Mouse (Mus musculus) layer of hippocampus, postnatal 10 days (tissue): ENCODE measurements at regions not wholly inside any gene's neighbourhood (a gene's known extent, or its start where the extent isn't known, plus 50 kb on each side); places are given as distances from the start of the nearest gene placed in this dataset.
A peak's percentile ranks its signal among the peaks of the same experiment; 100 is the strongest.

Source experiments
- DNase-seq, 2 experiments: peaks; one replicate each; pipeline ENCODE4 v3.0.0; 2021; ENCODE audit warnings: low spot score in 2 of 2

GRCm38 (mm10) chr10:126815730-126816129 is 85.4 kb downstream of the Atp23 start:
- DNase-seq, result peak; percentile 49 to 58

- DNase-seq, result no peak
Observed at GRCm38 (mm10) chr10:126814968-126815367, 86.2 kb downstream of the Atp23 start.

- DNase-seq, result no peak
Observed at GRCm38 (mm10) chr10:126813051-126813593, 88.0 kb downstream of the Atp23 start.

- DNase-seq, result no peak
Observed at GRCm38 (mm10) chr10:126812243-126812755, 88.9 kb downstream of the Atp23 start.

- peak; percentile 47 to 58 for DNase-seq
Observed at GRCm38 (mm10) chr10:126810346-126811095, 90.6 kb downstream of the Atp23 start.

- peak; percentile 68 to 74 for DNase-seq
Observed at GRCm38 (mm10) chr10:126809587-126809986, 91.6 kb downstream of the Atp23 start.

DNA sequence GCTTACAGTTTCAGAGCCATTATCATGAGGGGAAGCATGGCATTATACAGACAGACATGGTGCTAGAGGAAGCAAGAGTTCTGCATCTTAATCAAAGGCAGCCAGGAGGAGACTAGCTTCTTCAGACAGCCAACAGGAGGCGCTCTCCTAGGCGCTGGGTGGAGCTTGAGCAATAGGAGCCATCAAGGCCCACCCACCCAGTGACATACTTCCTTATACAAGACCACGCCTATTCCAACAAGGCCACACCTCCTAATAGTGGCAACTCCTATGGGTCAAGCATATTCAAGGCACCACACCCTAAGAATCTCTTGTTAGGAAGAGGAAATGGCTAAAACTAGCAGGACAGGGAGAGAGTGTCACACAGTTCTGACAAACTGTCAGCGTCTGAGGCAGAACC is 94.3 kb downstream of the Atp23 start:
- no peak for DNase-seq

DNA sequence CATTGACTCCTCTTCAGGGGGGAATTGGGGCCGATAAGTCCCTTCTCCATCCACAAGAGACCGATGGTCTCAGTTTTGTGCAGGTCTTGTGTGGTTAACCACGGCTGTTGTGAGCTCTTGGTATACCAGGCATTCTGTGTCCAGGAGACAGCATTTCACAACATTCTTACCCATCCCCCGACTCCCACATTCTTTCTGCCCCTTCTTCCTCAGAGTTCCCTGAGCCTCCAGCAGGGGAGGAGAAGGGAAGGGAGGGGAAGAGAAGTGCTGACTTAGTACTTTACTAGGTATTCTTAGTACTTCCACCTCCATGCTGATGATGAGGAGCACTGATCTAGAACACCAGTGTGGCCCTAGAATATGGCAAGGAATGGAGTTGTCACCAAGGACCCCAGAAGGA is 98.4 kb downstream of the Atp23 start:
- DNase-seq, result no peak

- no peak for DNase-seq
Observed at GRCm38 (mm10) chr10:126799393-126799792, 101.8 kb downstream of the Atp23 start.

GRCm38 (mm10) chr10:126793136-126793535 is 108.0 kb downstream of the Atp23 start:
- DNase-seq, result no peak

GRCm38 (mm10) chr10:126792371-126792835 is 108.8 kb downstream of the Atp23 start:
- no peak for DNase-seq

DNA sequence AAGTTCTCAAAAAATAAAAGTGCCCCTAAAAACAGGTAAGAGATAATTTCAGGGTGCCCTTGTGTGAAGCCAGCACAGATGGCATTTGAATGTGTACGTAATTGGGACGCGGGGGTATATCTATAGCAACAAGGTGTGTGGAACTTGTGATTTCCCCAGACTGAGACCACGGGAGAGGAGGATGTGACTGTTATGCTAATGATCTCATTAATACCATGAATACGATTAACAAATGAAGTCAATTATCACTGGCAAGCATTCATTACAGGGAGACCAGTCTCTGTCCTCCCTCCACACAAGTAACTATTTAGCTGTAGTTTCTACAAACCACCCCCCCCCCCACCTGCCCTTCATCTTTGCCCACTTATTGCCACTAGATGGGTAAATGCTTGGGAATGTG is 112.9 kb downstream of the Atp23 start:
- DNase-seq, result no peak

GRCm38 (mm10) chr10:126783161-126783560 is 118.0 kb downstream of the Atp23 start:
- no peak for DNase-seq

DNA sequence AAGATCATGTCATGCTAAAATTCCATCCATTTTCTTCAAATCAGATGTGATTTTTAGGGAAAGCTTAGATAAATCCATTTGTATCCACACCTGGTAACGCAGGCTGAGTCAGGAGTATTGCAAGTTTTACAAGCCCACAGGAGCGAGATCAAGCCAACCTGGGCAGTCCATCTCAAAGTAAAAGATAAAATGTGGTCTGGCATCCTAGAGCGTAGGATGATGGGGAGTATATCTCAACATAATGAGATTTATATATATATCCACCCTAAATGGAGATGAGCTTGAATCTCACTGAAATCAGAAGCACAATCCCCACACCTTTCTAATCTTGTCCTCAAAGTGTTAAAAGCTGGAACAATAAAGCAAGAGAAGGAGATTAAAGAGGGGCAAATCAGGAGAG is 124.6 kb downstream of the Atp23 start:
- no peak for DNase-seq

GRCm38 (mm10) chr10:126775946-126776345 is 125.2 kb downstream of the Atp23 start:
- no peak for DNase-seq

GRCm38 (mm10) chr10:126770446-126771020 is 130.6 kb downstream of the Atp23 start:
- peak in 1 of 2 experiments; percentile 17 for DNase-seq

DNA sequence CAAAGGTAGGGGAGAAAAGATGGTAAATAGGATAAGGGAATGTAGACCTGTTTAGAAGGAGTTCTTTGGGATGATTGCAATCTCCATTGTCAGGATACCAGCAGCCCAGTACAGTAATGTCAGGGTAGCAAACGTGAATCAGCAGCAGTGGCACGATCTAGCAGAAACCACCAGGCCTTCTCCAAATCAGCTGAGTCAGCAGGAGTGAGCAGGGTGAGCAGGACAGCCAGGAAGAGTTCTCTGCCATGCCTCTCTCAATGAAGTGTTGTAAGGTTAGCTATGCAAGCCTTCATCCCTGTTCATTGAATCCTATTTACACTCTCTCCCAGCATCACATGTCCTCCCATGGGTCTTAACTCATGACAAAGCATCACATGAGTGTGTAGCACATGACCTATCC is 135.5 kb downstream of the Atp23 start:
- DNase-seq, result no peak

- DNase-seq, result no peak
Observed at GRCm38 (mm10) chr10:126764740-126765139, 136.4 kb downstream of the Atp23 start.

- no peak for DNase-seq
Observed at GRCm38 (mm10) chr10:126763976-126764375, 137.2 kb downstream of the Atp23 start.

DNA sequence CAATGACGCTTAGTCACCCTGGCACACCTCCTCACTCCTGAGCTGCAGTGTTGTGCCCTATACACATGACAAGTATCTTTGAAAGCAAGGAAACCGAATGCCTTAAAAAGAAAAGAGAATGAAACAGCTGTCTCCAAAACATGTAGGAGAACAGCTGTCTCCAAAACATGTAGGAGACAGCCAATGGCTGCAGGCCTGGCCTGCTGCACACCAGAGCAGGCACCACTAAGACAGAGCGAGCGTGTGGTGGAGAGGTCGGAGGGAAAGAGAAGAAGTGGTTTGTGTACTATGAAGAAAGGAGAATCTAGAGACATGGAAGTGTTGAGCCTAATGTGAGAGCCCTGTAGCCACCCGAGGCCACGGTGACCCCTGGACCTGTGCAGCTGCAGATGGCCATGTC is 142.5 kb downstream of the Atp23 start:
- no peak for DNase-seq

DNA sequence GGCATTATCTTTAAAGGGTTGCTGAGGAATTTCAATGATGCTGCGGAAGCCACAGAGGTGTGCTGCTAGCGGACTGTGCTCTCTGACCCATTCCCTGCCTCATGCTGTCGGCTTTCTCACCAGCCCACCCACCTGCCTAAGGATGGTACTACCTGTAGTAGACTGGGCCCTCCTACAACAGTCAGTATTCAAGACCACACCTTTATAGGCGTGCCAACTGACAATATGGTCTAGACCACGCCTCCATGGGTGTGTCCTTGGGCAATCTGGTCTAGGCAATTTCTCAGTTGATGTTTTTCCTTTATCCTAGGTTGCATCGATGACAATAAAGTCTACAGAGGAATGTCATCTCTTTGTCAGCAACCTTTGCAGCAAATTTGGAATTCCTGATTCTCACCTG is 148.0 kb downstream of the Atp23 start:
- no peak for DNase-seq

GRCm38 (mm10) chr10:126752699-126753098 is 148.5 kb downstream of the Atp23 start:
- peak; percentile 48 to 64 for DNase-seq
